Comparison of ENCODE assay signal across 14 mouse cellular contexts in genomic region chrX:108729068-108729467, GRCm38 (mm10).
DNase-seq lines count a peak whose midpoint lies in the region; ATAC-seq and TF ChIP-seq lines count a peak whose summit lies in the region.
"Had no signal": no experiment of that assay in that cellular context is flagged by ENCODE, and none has a peak within 500 bp of the region (broad histone marks: within the 10 kb centered on the region; RNA-seq: fewer than 3 reads in every experiment).

No protein-coding gene starts in this region.

- no peak overlapping the region for H3K4me2 ChIP-seq in heart, embryonic 12.5 days
- H3K4me2 ChIP-seq: limb, embryonic 12.5 days; liver, embryonic 15.5 days had no signal

- peak overlapping the region; percentile 16; the same call in 1 of the 2 replicates for H3K27ac ChIP-seq in heart, embryonic 12.5 days (ENCODE audit: poor library complexity, severe bottlenecking)
- no peak overlapping the region for H3K27ac ChIP-seq in heart, adult 2 months
- H3K27ac ChIP-seq: layer of hippocampus, adult 2 months; limb, embryonic 12.5 days; liver, embryonic 15.5 days had no signal

- no peaks in the 10 kb centered on the region for H3K79me2 ChIP-seq in heart, adult 2 months (replicated peaks; ENCODE audit: control insufficient read depth, insufficient read depth, low read length)

- intact Hi-C loops in heart, adult 2 months (cut with DNase I) = no loop called here
- intact Hi-C loops in left cerebral cortex, postnatal 4 days (cut with DNase I) = no loop called here
- intact Hi-C loops in left cerebral cortex, postnatal 14 days (cut with DNase I) = no loop called here

- H3K9ac ChIP-seq in heart, embryonic 12.5 days = no peak overlapping the region
- no peak overlapping the region for H3K9ac ChIP-seq in heart, adult 2 months (ENCODE audit: low read depth, low read length)
- H3K9ac ChIP-seq: limb, embryonic 12.5 days; liver, embryonic 15.5 days had no signal

- 0 out of 2 replicates have a peak, but pooled peaks cover 4% of the 10 kb centered on the region for H3K4me1 ChIP-seq in heart, embryonic 12.5 days (replicated peaks)
- H3K4me1 ChIP-seq in heart, adult 2 months (ENCODE audit: control insufficient read depth, insufficient read depth, low read length) = no peaks in the 10 kb centered on the region
- H3K4me1 ChIP-seq: limb, embryonic 12.5 days; liver, embryonic 15.5 days; megakaryocyte, embryonic 14.5 days had no signal

- ATAC-seq in heart, embryonic 12.5 days (ENCODE audit: insufficient number of reproducible peaks, low FRiP score) = no peak

- TF ChIP-seq EP300 in heart, adult 2 months (IDR thresholded peaks at IDR 0.05; ENCODE audit: insufficient read depth, low read depth, low read length) = no peak

- H3K27me3 ChIP-seq in heart, embryonic 12.5 days (replicated peaks) = no peaks in the 10 kb centered on the region
- H3K27me3 ChIP-seq in heart, adult 2 months (ENCODE audit: control insufficient read depth, insufficient read depth, low read length) = no peaks in the 10 kb centered on the region
- H3K27me3 ChIP-seq: limb, embryonic 12.5 days; liver, embryonic 15.5 days had no signal

- TF ChIP-seq POLR2A in heart, adult 2 months (IDR thresholded peaks at IDR 0.05; ENCODE audit: insufficient read depth, low read depth, low read length) = no peak

- no peak for TF ChIP-seq CTCF in heart, adult 2 months (IDR thresholded peaks at IDR 0.05)

- no peak overlapping the region for H3K4me3 ChIP-seq in heart, embryonic 12.5 days
- no peak overlapping the region for H3K4me3 ChIP-seq in heart, adult 2 months
- H3K4me3 ChIP-seq: layer of hippocampus, adult 2 months; limb, embryonic 12.5 days; liver, embryonic 15.5 days; megakaryocyte, embryonic 14.5 days had no signal

- H3K36me3 ChIP-seq in heart, embryonic 12.5 days = no peaks in the 10 kb centered on the region
- H3K36me3 ChIP-seq in heart, adult 2 months (ENCODE audit: control insufficient read depth, insufficient read depth, low read length) = no peaks in the 10 kb centered on the region
- H3K36me3 ChIP-seq: limb, embryonic 12.5 days; liver, embryonic 15.5 days had no signal

- 56% methylated on average over 3 of the region's 3 CpGs for WGBS in heart, embryonic 12.5 days
- 49% methylated on average over 3 of the region's 3 CpGs for WGBS in heart, adult 2 months

- no peaks in the 10 kb centered on the region for H3K9me3 ChIP-seq in heart, embryonic 12.5 days (replicated peaks)
- H3K9me3 ChIP-seq: limb, embryonic 12.5 days; liver, embryonic 15.5 days; megakaryocyte, embryonic 14.5 days had no signal

- no peak for DNase-seq in heart, adult 2 months
- DNase-seq in left cerebral cortex, postnatal 4 days = peak; percentile 22
- DNase-seq in left cerebral cortex, postnatal 14 days (ENCODE audit: low spot score in 2 of 2) = no peak
- DNase-seq in brain, adult 2 months (ENCODE audit: low read depth, low spot score) = peak; percentile 9
- DNase-seq in lung, postnatal 14 days = peak; percentile 9
- DNase-seq in frontal cortex, postnatal 10 days (ENCODE audit: low spot score in 2 of 2) = no peak
- DNase-seq in right cerebral cortex, adult 2 months (ENCODE audit: low spot score in 2 of 2) = no peak
- DNase-seq: adrenal gland, postnatal 36 days; gastrocnemius, postnatal 25 days had no signal

Comparison
In these comparisons a context has a peak if more than half of its experiments do, and no peak if none do; other contexts are left out.
1. DNase-seq: peak in left cerebral cortex, postnatal 4 days (single experiment), brain, adult 2 months (single experiment) and lung, postnatal 14 days (single experiment); none in heart, adult 2 months (0 of 2), left cerebral cortex, postnatal 14 days (0 of 2), frontal cortex, postnatal 10 days (0 of 2) and right cerebral cortex, adult 2 months (0 of 2).